Mouse (Mus musculus) cerebellum, adult 2 months (tissue): ENCODE results near the gene 1500009L16Rik. TPM values are rescaled to one million over a fixed set of nuclear protein-coding genes. Genes with fewer than 3 reads are reported as not detected.

ENCODE experiments used
- DNase-seq, 2 experiments: peaks; one replicate each; pipeline ENCODE4 v3.0.0; 2021
- H3K27ac ChIP-seq: fragments of 200-500 bp; 2 replicates; pipeline ENCODE4 v1.5.1; 2012; ENCODE audit warnings: low read length, control low read depth, inconsistent platforms; ENCODE audit not compliant: insufficient read depth
- H3K27me3 ChIP-seq: fragments of 200-500 bp; 2 replicates; pipeline ENCODE4 v1.6.1; 2012; ENCODE audit warnings: inconsistent platforms, mild to moderate bottlenecking, low read length, moderate library complexity; ENCODE audit not compliant: control insufficient read depth, insufficient read depth
- H3K4me1 ChIP-seq: fragments of 200-500 bp; 2 replicates; pipeline ENCODE4 v1.6.1; 2011; ENCODE audit warnings: low read length; ENCODE audit not compliant: control insufficient read depth, insufficient read depth
- H3K4me3 ChIP-seq: fragments of 200-500 bp; replicated peaks from 2 replicates; pipeline ENCODE3; 2011; ENCODE audit warnings: mild to moderate bottlenecking, low read depth, low read length, control low read depth; ENCODE audit not compliant: insufficient read depth
- CTCF ChIP-seq: fragments of 200-500 bp; IDR thresholded peaks from 2 replicates; pipeline ENCODE4 v1.5.1; 2011; ENCODE audit warnings: low read depth, mild to moderate bottlenecking, control low read depth, low read length, moderate library complexity, borderline replicate concordance; ENCODE audit not compliant: insufficient read depth
- POLR2A ChIP-seq: fragments of 200-500 bp; IDR thresholded peaks from 2 replicates; pipeline ENCODE4 v1.6.1; 2011; ENCODE audit warnings: low read length, control low read depth, borderline replicate concordance; ENCODE audit not compliant: insufficient read depth
- WGBS: fragments of 180-500 bp; shearing (Covaris S2); methylation state at CpG from one replicate; pipeline ENCODE4 v1.1.7; 2018; 5-methylcytosine and 5-hydroxymethylcytosine counted together
- polyA plus RNA-seq: library from polyadenylated mRNA; depleted of rRNA; stranded (reverse); fragments of >200 nt; gene quantifications from 2 replicates; pipeline ENCODE4 v1.2.3, GENCODE M21; 2012

1500009L16Rik gene
- polyA plus RNA-seq, 1 experiment = 17.9 TPM

DNA sequence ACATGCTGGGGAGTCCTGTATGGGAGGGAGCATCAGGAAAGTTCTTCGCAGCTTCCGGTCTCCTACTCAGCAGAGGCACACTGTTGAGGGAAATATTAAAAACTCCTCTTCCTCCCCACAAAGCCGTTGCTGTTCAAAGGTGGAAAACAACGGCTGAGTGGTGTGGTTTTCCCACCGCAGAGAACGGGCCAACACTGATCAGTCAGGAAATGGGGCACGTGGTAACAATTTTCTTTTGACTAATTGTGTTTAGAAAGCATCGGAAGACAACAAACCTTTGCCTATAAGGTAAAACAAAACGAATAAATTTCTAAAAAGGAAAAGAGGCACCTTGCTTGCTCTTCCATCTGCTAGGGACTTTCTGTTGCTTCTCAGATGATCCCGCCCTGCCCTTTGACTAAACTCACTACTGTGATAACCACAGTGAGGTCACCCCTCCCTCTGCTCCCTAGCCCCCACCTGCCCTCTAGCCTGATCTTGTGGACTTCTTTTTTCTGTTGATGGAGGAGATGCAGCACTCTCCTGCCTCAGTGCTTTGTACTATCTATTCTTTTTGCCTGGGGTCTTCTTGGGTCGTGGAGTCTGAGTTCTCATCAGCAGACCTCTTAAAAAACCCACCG is 3.7 kb upstream of the 1500009L16Rik start:
- no peaks in the 10 kb centered on the region for H3K4me1 ChIP-seq
- TF ChIP-seq CTCF (no peak), POLR2A (no peak)
- H3K27me3 ChIP-seq = no peaks in the 10 kb centered on the region
- DNase-seq = no peak
- no peak overlapping the region for H3K27ac ChIP-seq
- no peak overlapping the region for H3K4me3 ChIP-seq
- 85% methylated on average over 12 of the region's 12 CpGs for WGBS

GRCm38 (mm10) chr10:83723055-83723454 is 390 bp downstream of the 1500009L16Rik start:
- DNase-seq = peak; percentile 38 to 39
- TF ChIP-seq CTCF = no peak
- TF ChIP-seq POLR2A = no peak
- Histone ChIP-seq H3K27me3 (no peaks in the 10 kb centered on the region), H3K4me1 (no peaks in the 10 kb centered on the region), H3K27ac (no peak overlapping the region), H3K4me3 (peak overlapping the region; percentile 67)
- WGBS = under 1% methylated on average over 23 of the region's 23 CpGs

GRCm38 (mm10) chr10:83724351-83725059 is 1.8 kb downstream of the 1500009L16Rik start:
- DNase-seq = no peak
- H3K4me3 ChIP-seq = no peak overlapping the region
- 94% methylated on average over 15 of the region's 15 CpGs for WGBS
- no peak overlapping the region for H3K27ac ChIP-seq
- TF ChIP-seq POLR2A = no peak
- TF ChIP-seq CTCF = peak; percentile 36; the same call in 1 of the 2 replicates
- H3K4me1 ChIP-seq = peaks cover 3% of the 10 kb centered on the region; the same call in 1 of the 2 replicates
- no peaks in the 10 kb centered on the region for H3K27me3 ChIP-seq

DNA sequence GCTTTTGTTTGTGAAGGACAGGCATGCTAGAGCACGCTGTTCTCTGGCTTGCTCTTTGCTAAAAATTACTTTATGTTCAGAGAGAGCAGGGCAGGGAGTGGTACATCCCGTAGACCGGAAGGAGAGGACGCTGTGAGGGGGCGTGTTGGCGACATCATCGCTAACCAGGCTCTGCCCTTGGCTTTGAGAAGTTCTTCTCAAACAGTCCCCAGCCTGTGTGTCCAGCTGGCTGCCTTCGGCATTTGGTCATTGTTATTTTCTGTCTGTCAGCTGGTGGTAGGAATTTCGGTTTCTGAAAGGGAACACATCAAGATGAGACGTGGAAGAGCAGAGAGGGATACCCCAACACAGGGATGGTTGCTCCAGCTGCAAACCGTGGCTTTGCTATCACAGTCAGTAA is 3.5 kb downstream of the 1500009L16Rik start:
- WGBS = 51% methylated on average over 11 of the region's 11 CpGs
- Histone ChIP-seq H3K4me1 (peaks cover 3% of the 10 kb centered on the region), H3K27ac (no peak overlapping the region), H3K4me3 (no peak overlapping the region), H3K27me3 (no peaks in the 10 kb centered on the region)
- no peak for DNase-seq
- TF ChIP-seq CTCF = no peak
- TF ChIP-seq POLR2A = no peak

- 86% methylated on average over 5 of the region's 5 CpGs for WGBS
- Histone ChIP-seq H3K27ac (no peak overlapping the region), H3K27me3 (no peaks in the 10 kb centered on the region), H3K4me1 (peaks cover 3% of the 10 kb centered on the region), H3K4me3 (no peak overlapping the region)
- TF ChIP-seq POLR2A = no peak
- no peak for DNase-seq
These were observed 5.2 kb downstream of the 1500009L16Rik start for GRCm38 (mm10) chr10:83727846-83728245.

GRCm38 (mm10) chr10:83728529-83728928 is 5.9 kb downstream of the 1500009L16Rik start:
- Histone ChIP-seq H3K4me1 (peaks cover 3% of the 10 kb centered on the region), H3K27ac (no peak overlapping the region), H3K27me3 (no peaks in the 10 kb centered on the region), H3K4me3 (no peak overlapping the region)
- DNase-seq = no peak
- WGBS = 80% methylated on average over 6 of the region's 6 CpGs
- TF ChIP-seq POLR2A (no peak), CTCF (no peak)

- 83% methylated on average over 3 of the region's 3 CpGs for WGBS
- no peak overlapping the region for H3K4me3 ChIP-seq
- H3K27ac ChIP-seq = no peak overlapping the region
- H3K4me1 ChIP-seq = peaks cover 3% of the 10 kb centered on the region
- H3K27me3 ChIP-seq = no peaks in the 10 kb centered on the region
- no peak for DNase-seq
- TF ChIP-seq CTCF (no peak), POLR2A (no peak)
These were observed 6.4 kb downstream of the 1500009L16Rik start for GRCm38 (mm10) chr10:83729076-83729475.

GRCm38 (mm10) chr10:83729492-83729891 is 6.8 kb downstream of the 1500009L16Rik start:
- peak; percentile 90 for TF ChIP-seq CTCF
- TF ChIP-seq POLR2A = no peak
- no peaks in the 10 kb centered on the region for H3K27me3 ChIP-seq
- peak; percentile 82 to 93 for DNase-seq
- WGBS = 30% methylated on average over 7 of the region's 7 CpGs
- H3K4me3 ChIP-seq = no peak overlapping the region
- no peak overlapping the region for H3K27ac ChIP-seq
- H3K4me1 ChIP-seq = peaks cover 3% of the 10 kb centered on the region
